Mouse (Mus musculus) layer of hippocampus, postnatal 14 days (tissue): ENCODE results near the gene Map2k7. TPM values are rescaled to one million over a fixed set of nuclear protein-coding genes. Genes with fewer than 3 reads are reported as not detected.

Source experiments
- DNase-seq, 2 experiments: peaks; one replicate each; pipeline ENCODE4 v3.0.0; 2021 to 2022; ENCODE audit warnings: low spot score in 2 of 2, mixed read lengths in 1 of 2
- total RNA-seq, 2 experiments: library from RNA; stranded (reverse); gene quantifications; 2 replicates each; pipeline ENCODE4 v1.2.3; 2021

The Map2k7 gene
- total RNA-seq, 2 experiments from 2014 or later: 81.2 to 84.5 TPM

GRCm38 (mm10) chr8:4257350-4257749 lies 18.8 kb downstream of the Map2k7 start:
- DNase-seq: no peak

GRCm38 (mm10) chr8:4258233-4258632 lies 19.7 kb downstream of the Map2k7 start:
- peak; percentile 87 to 89 for DNase-seq

GRCm38 (mm10) chr8:4258678-4259077 lies 20.1 kb downstream of the Map2k7 start:
- no peak for DNase-seq

GRCm38 (mm10) chr8:4259125-4259804 lies 20.7 kb downstream of the Map2k7 start, which contains the start of gene Ctxn1:
Ctxn1 (minus strand) TSS chr8:4259274.
- DNase-seq: peak; percentile 87 to 94

- no peak for DNase-seq
Observed at GRCm38 (mm10) chr8:4259805-4260170, 21.2 kb downstream of the Map2k7 start.

- no peak for DNase-seq
Observed at GRCm38 (mm10) chr8:4263105-4263791, 24.7 kb downstream of the Map2k7 start.

GRCm38 (mm10) chr8:4265160-4265914 lies 26.8 kb downstream of the Map2k7 start:
- no peak for DNase-seq

GRCm38 (mm10) chr8:4267627-4268026 lies 29.1 kb downstream of the Map2k7 start:
- DNase-seq: no peak

- no peak for DNase-seq
Observed at GRCm38 (mm10) chr8:4269609-4270008, 31.1 kb downstream of the Map2k7 start.

- peak; percentile 89 to 98 for DNase-seq
Observed at GRCm38 (mm10) chr8:4275275-4276110, 37.0 kb downstream of the Map2k7 start, which contains the start of gene Timm44. Timm44 (minus strand) TSS chr8:4275913.

GRCm38 (mm10) chr8:4276111-4276465 lies 37.5 kb downstream of the Map2k7 start:
- DNase-seq: no peak

- DNase-seq: no peak
Observed at GRCm38 (mm10) chr8:4292738-4293137, 54.2 kb downstream of the Map2k7 start.

Other genes with a start within 250 kb of the Map2k7 start
- under 1 TPM in 1 of 2 experiments, not detected in 1; 0.46 TPM for gene Cd209f, start 132.9 kb upstream of the Map2k7 start, total RNA-seq
- gene Cd209g, start 104.6 kb upstream of the Map2k7 start, total RNA-seq: not detected
- gene Evi5l, start 72.2 kb upstream of the Map2k7 start, total RNA-seq: 100 to 1,000 TPM; 110 to 121 TPM
- gene Prr36, start 21.3 kb upstream of the Map2k7 start, total RNA-seq: 10 to 100 TPM; 44.3 to 50.3 TPM
- under 1 TPM in 1 of 2 experiments, not detected in 1; 0.07 TPM for gene Lrrc8e, start 11.9 kb upstream of the Map2k7 start, total RNA-seq
- under 1 TPM in 1 of 2 experiments, not detected in 1; 0.14 TPM for gene Gm49320, start 125 bp downstream of the Map2k7 start, total RNA-seq
- gene Tgfbr3l, start 9.5 kb downstream of the Map2k7 start, total RNA-seq: 10 to 100 TPM in 1 of 2 experiments, 1 to 10 TPM in 1; 7.5 to 10.6 TPM
- 10 to 100 TPM; 23.8 to 26.2 TPM for gene Snapc2, start 14.3 kb downstream of the Map2k7 start, total RNA-seq
- 100 to 1,000 TPM; 431 to 433 TPM for gene Ctxn1, start 20.5 kb downstream of the Map2k7 start, total RNA-seq
- 10 to 100 TPM; 69.2 to 70.7 TPM for gene Timm44, start 37.2 kb downstream of the Map2k7 start, total RNA-seq
- 10 to 100 TPM; 23.4 to 30.7 TPM for gene Ccl25, start 86.5 kb downstream of the Map2k7 start, total RNA-seq
- gene Elavl1, start 86.7 kb downstream of the Map2k7 start, total RNA-seq: 10 to 100 TPM; 75.5 to 79.0 TPM